Mouse (Mus musculus) CH12.LX (cell line): ENCODE measurements around the gene Cox17.

ENCODE experiments used
- CTCF ChIP-seq, 2 experiments: IDR thresholded peaks in 1 of 2; conservative IDR thresholded peaks in 1 of 2; 2 replicates each; pipeline ENCODE4 v1.5.1; 2011 to 2012; ENCODE audit warnings: low read depth in 2 of 2, low read length in 2 of 2, improper control_type of control experiment in 1 of 2, inconsistent platforms in 1 of 2, mild to moderate bottlenecking in 1 of 2, moderate library complexity in 1 of 2
- HCFC1 ChIP-seq: IDR thresholded peaks from 2 replicates; pipeline ENCODE4 v1.6.1; 2012; ENCODE audit warnings: low read depth, mild to moderate bottlenecking, inconsistent platforms, low read length, improper control_type of control experiment
- MAFK ChIP-seq: IDR thresholded peaks from 2 replicates; pipeline ENCODE4 v1.6.1; 2011; ENCODE audit warnings: low read length, improper control_type of control experiment; ENCODE audit not compliant: insufficient replicate concordance
- MAX ChIP-seq: IDR thresholded peaks from 2 replicates; pipeline ENCODE4 v1.6.1; 2011; ENCODE audit warnings: low read length, improper control_type of control experiment
- POLR2A ChIP-seq: IDR thresholded peaks from 2 replicates; pipeline ENCODE4 v1.6.1; 2011; ENCODE audit warnings: low read depth, mild to moderate bottlenecking, improper control_type of control experiment, low read length
- POLR2AphosphoS2 ChIP-seq: IDR thresholded peaks from 2 replicates; pipeline ENCODE4 v1.6.1; 2011; ENCODE audit warnings: low read depth, low read length, improper control_type of control experiment
- USF1 ChIP-seq: IDR thresholded peaks from 2 replicates; pipeline ENCODE4 v1.6.1; 2014; ENCODE audit warnings: low read depth, mild to moderate bottlenecking, inconsistent platforms, low read length, improper control_type of control experiment

DNA sequence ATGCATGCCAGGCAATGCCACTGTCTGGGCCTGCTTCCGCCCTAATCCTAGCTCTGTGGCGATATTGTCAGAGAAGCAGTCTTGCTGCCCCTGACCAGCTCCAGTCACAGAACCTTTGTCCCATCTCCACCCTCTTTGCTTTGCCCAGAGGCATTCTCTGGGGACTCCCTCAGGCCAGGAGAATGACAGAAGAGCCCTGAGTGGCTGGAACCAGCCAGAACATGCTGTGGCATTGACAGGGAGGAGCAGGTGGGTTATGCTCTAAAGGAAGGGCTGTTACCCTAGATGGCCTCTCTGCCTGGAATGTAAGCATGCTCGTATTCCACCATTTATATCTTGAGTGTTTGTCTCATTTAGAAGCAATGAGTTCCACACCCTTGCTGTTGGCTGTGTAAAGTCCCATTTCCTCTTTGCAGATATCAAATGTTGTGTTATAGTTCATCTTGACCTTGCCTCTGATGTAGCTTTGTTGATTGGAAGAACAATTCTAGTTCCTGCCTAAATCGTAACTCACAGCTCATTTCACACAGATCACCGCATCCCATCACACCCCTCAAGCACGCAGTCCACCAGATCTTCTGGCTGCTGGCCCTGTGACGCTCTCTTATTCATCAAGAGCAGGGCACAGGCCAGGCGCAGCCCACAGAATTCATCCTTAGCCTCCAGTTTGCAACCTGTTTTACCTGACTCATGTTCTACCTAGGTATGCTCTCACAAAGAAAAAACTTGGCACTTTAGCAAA lies 24.0 kb downstream of the Cox17 start:
- TF ChIP-seq MAX (no peak), POLR2A (no peak), USF1 (no peak), CTCF (conservative IDR thresholded peaks at IDR 0.05 in 1 of 2, IDR thresholded peaks at IDR 0.05 in 1 of 2; ENCODE audit: low read depth in 2 of 2, low read length in 2 of 2) (no peak), MAFK (no peak), HCFC1 (no peak), POLR2AphosphoS2 (no peak)
